Mouse (Mus musculus) heart, adult 9 months (tissue): ENCODE measurements around the gene A930033H14Rik.

Source experiments
- DNase-seq, 2 experiments: peaks; one replicate each; pipeline ENCODE4 v3.0.0; 2022; ENCODE audit warnings: low spot score in 2 of 2

The A930033H14Rik gene

DNA sequence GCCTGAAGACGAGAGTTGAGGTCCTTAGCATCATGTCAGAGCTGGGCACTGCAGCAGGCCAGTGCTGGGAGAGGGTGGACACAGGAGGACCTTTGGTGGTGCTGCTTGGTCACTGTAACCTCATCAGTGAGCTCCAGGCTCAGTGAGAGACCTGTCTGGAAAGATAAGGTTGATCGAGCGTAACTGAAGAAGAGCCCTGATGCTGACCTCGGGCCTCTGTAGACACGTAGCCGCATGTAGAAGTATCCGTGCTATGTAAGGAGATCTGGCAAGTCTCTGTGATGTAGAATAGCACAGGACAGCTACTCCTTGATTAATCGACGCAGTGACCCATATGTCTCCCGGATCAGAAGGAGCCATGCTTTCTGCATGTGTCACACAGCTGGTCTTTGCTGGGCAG is 19.2 kb downstream of the A930033H14Rik start:
- DNase-seq, result no peak

DNA sequence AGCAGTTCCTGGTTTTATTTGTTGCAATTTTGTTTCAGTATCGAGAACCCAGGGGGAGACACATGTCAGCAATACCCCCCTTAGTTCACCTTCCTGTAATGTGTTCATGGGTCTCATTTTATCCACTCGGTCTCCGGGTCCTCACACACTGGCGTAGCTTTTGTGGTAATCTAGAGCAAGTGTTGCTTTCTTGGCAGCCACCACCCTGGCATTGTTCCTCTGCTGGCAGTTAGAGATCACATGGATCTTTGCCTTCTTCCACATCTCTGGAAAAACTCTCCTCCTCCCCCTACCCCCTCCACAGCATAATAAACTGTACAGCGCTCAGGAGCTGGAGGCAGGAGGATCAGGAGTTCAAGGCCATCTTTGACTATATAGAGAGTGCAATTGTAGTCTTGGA is 20.6 kb downstream of the A930033H14Rik start:
- DNase-seq, result no peak

DNA sequence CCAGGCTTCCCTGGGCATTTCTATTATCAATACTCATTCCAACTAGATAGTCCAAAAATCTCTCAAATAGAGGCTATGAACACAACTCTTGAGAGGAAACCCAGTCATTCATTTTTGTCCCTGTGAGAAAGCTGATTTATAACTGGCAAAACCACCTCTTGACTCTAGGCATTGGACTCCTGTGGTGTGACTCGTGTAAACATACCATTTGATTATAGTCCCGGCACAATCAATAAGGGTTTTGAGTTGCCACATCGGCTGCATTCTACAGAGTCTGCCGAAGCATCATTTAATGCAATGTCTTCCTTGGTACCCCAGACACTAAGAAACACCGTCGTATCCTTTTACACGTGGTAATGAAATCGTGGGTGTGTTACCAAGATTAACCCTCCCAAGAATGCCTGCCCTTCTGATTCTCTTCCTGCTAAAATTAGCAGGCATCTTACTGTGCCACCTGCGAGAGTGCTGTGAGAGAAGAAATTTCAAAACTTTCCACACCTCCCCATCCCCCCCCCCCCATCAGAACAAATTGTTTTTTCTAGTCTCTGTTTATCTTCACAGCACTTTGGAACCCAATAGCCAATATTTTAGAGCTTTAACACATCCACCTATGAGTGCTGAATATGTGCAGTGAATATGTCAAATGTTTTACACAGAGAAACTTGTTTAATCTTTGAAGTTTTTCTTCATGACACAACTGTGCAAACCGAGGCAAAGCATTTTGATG is 22.3 kb downstream of the A930033H14Rik start:
- DNase-seq, result no peak

DNA sequence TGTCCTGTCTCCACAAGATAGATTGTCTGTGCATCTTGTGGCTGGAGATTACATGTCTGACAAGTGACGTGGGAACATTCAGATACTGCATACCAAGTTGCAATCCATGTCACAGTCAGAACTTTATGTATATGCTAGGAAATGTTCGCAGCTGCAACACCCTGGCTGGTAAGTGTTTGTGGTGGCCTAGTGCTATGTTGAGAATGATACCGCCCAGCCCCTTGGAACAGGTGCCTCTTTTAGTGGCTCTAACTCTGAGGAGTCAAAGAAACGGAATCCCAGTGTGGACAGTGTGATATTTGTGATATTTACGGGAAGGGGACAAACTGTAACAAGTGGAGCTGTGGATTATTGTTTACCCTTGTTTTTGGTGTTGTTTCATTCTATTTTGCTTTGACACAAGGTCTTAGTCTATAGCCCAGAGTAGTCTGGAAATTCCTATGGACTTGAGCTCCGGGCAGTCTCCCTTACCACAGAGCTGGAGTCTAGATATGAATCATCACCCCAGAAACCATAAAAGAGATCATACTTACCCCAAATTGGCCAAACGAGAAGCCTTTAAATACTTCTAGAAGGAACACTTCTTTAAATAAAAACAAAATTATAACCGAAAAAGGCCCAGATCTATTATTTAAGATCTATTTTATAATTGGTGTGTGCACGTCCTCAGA is 25.0 kb downstream of the A930033H14Rik start:
- no peak for DNase-seq

DNA sequence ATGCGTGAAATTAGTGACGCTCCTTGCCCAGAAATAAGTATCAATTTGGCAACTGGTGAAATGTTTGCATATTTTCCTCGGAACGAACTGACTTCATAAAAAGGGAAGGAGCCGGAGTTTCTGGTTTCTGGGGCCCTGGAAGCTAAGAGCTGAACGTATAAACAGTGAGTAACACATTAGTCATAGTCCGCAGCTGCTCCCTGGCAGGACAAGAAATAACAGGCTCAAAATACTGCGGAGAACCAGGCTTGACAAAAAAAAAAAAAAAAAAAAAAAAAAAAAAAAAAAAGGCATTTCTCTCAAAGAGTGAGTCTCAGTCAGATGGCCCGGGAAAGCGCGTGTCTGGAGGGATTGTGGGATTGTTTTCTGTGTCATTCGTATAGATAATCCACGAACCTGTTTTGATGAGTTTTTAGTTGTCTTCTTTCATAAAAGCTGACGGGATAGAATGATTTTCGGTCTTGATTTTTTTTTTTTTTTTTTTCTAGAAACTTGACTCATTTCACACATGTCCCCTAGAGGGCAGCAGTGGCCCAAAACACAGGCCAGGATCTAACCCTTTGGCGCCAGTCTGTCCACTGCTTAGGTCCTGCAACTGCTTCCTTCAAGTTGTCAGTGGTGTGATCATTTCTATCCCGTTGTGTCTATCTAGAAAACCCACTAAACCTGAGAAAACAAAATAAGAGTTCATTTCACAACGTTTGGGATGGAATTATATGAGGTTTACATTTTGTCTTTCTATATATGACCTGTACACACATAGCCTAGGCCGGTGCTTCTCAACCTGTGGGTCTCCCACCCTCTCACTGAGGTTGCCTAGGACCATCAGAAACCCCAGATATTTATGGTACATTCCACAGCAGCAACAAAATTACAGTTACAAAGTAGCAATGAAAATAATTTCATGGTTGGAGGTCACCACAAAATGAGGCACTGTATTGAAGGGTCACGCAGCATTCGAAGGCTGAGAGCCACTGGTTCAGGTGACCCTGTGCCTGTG is 26.7 kb downstream of the A930033H14Rik start:
- peak; percentile 63 to 77 for DNase-seq

DNA sequence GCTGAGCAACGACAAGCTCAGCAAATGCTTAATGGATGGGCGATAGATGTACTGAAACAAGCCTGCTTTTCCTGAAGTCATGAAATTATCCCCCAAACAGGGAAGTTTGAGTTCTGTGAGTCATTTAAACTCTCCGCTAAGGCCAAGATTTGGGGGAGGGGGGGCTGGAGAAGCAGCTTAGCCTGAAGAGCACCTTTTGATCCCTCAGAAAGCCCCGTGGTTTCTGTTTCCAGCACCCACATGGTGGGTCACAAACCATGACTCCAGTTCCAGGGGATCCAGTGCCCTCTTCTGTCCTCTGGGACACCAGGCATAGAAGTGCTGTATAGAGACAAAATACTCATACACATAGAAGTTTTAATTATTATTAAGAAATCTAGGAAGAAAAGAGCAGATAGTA is 27.5 kb downstream of the A930033H14Rik start:
- no peak for DNase-seq

DNA sequence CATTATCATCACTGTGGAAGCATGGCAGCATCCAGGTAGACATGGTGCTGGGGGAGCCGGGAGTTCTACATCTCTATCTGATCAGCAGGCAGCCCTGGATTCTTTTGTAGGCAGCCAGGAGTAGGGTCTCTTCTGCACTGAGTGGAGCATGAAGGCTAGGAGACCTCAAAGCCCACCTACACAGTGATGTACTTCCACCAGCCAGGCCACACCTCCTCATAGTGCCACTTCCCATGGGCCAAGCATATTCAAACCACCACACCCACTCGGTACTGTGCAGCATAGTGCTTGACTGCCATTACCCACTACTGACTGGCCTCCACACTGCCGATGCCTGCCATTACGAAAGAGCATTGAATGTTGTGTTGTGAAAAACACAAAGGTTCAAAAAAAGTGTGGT is 28.0 kb downstream of the A930033H14Rik start:
- DNase-seq, result no peak

DNA sequence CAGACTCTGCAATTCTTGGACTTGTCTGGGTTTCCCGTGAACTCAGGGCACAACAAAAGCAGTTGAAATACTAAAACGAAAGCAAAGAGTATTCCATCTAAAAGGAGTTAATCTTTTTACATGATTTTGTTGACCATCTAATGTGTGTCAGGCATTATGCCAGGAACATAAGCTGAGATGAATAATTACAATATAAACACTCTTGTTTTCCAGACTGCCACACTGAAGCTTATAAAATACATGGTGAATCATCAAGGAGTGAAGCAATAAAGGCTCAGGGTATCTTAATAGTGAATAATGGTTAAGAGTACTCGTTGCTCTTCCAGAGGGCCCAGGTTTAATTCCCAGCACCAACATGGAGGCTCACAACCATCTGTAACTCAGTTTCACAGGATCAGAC is 31.9 kb downstream of the A930033H14Rik start:
- DNase-seq, result no peak

DNA sequence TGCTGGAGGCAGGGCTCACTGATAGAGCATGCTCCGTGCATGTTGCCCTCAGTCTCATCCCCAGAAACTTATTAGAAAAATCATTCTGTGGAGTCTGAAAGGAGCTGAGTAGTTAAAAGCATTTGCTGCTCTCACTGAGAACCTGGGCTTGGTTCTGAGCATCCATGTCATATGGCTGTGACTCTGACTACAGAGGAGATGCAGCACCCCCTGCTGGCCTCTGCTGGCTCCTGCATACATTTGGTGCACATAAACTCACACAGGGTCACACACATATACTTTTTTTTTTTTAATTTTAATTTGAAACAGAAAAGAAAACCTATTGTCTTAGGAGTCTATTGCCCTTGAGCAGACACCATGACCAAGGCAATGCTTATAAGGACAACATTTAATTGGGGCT is 33.6 kb downstream of the A930033H14Rik start:
- DNase-seq, result no peak

DNA sequence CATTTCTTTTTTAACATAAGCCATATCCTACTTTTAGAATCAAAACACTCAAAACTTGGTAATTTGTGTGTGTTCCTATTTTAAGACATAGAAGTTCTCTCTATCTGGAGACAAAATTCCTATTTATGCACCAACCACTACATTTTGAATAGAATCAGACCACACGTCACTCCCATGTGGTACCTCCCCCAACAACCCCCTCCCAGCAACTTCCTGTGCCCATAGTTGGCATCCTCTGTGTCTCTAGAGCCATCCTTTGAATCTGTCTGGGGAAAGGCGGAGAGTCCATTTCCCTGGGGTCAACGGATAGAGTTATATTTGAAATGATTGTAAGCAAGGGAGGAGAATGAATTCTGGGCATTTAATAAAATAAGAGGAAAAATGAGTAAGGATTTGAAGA is 36.8 kb downstream of the A930033H14Rik start:
- no peak for DNase-seq

DNA sequence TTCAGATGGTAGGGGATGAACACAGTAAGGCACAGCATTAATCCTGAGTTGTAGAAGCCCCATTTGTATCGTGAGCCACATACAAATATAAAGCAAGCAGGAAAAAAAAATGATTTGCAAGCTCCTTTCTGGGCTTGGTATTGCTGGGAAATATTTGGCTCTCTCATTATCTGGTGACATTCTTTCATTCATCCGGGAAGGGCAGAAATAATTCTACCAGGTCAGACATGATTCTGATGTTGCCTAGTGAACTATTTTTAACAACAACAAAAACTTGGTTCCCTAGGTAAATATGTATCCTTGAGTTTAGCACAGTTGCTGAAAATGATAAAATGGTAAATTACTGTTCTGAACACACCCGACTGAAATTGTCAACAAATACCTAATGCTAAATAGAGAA is 40.5 kb downstream of the A930033H14Rik start:
- no peak for DNase-seq

DNA sequence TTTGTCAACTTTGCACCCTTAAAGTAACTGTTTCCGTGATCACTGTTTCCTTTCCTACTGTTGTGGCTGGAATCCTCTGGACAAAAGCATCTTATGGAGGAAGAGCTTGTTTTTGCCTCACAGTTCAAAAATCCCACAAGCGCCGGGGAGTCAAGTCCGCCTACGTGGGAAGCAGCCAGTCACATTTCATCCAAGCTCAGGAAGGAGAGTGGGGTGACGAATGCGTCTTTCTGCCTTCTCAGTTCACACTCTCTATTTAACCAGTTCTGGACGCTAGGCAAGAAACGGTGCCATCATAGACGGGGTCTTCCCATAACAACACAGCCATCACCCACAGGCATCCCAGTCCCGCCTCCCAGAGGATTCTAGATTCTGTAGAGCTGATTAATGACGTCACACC is 46.4 kb downstream of the A930033H14Rik start:
- DNase-seq, result no peak

DNA sequence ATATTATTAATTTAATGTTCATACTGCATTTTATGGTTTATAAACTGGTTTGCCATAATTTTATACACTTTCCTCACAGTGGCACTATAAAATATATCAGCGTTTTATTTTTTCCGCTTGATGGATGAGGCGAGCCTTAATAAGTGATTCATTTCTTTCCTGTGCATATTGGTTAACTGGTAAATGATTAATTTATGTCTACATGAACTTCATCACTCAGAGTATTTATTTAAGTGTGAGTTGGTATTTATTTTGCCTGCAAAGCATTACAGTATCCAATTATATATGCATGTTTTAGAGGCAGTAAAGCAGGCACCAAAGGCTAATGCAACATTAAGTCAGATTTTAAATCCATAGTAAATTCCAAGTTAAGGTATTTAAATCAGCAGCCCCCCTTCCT is 47.1 kb downstream of the A930033H14Rik start:
- DNase-seq, result no peak

DNA sequence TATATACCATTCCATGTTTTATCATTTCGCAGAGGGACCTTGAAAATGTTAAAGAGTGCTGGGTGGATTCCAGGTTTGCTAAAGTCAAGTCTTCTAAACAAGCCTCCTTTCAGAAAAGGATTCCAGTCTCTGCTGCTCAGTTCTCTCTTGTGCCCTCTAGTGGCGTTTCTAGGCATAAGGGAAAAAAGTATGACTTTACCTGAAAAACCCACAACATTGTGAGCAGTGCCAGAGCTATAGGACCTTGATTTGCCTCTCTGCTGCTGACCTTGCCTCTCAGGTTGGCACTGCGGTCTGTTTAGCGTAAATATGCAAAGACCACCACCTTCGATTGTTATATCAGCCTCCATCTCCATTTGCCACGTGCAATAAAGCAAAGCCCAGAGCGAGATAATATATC is 47.8 kb downstream of the A930033H14Rik start:
- DNase-seq, result no peak

DNA sequence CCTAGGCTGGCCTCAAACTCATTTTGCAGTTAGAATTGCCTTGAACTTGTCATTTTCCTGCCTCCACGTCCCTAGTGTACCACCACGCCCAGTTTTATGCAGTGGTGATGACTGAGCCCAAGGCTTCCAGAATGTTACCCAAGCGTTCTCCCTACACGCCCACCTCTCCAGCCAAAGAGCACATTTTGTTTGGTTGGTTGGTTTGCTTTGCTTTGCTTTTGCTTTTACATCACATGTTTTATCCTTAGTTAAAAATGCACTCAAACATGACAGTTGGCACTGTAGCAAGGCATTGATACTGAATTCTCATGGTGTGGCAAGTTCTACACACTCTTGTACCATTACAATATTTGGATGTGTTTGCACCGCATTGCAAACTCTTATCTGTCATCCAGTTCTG is 49.7 kb downstream of the A930033H14Rik start:
- DNase-seq, result no peak

DNA sequence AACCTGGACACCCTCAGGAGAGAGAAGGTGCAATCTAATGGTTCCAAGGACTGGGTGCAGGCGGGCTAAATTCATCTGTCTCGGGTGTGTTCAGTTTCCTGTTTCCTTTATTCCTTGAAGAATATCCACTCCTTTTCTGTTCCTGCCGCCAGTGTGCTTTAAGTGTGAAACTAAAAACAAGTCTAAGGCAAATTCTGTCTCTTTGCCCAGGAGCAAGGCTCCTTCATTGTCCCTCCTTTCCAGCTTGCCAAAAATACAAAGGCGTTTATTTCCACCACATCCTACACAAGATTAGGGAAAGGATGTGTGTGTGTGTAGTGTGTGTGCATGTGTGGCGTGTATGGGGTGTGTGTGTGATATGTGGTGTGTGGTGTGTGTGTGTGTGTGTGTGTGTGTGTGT is 50.3 kb downstream of the A930033H14Rik start:
- DNase-seq, result no peak

DNA sequence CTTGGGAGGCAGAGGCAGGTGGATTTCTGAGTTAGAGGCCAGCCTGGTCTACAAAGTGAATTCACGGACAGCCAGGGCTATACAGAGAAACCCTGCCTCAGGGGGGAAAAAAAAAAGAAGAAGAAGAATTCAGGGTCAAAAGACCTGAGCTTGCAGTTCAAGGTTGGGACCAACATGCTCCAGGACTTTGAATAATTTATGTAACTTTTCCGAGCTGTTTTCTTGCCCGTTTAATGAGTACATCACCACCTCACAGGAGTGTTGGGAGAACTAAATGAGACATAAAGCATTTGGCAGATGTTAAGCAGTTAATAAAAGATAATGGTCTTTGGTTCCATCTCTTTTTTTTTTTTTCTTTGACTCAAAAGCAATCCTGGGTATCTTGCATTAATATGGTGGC is 51.4 kb downstream of the A930033H14Rik start:
- DNase-seq, result no peak

DNA sequence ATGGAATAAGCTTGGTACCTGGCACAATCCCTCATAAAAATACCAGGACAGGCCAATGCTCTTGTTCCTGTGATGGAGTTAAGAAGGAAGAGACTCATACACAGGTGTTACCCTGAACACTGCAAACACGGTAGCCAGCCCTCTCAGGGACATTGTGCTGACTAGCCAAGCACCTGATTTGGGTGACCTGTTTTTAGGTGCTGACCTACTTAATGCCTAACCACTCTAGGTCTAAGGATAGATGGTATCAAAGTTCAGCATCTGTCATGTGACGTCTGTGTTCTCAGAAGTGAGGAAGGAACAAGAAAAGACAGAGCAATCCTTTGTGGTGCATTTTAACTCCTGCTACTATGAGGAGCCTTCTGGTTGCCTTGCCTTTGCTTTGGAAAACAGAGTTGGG is 52.0 kb downstream of the A930033H14Rik start:
- no peak for DNase-seq
